Mouse (Mus musculus) C2C12 (cell line): Measurements from ENCODE around the gene Zfyve28.

Experiments used
- CEBPB ChIP-seq: IDR thresholded peaks from one replicate; pipeline ENCODE4 v1.6.1; 2011; ENCODE audit warnings: low read depth, mild to moderate bottlenecking, control low read depth, moderate library complexity
- CTCF ChIP-seq: IDR thresholded peaks from one replicate; pipeline ENCODE4 v1.5.1; 2011; ENCODE audit not compliant: control insufficient read depth, insufficient read depth, insufficient read length

GRCm38 (mm10) chr5:34250090-34250489 lies 38.2 kb downstream of the Zfyve28 start:
- TF ChIP-seq CTCF (no peak), CEBPB (no peak)
